Mouse (Mus musculus) hindbrain, embryonic 14.5 days (tissue): Measurements from ENCODE around the gene Plekhb2. TPM values are rescaled to one million over a fixed set of nuclear protein-coding genes. Genes with fewer than 3 reads are reported as not detected.

Experiments used
- ATAC-seq: fragments of 200-750 bp; cut with Nextera tagmentation; 2 replicates; pipeline ENCODE4 v1.8.0; 2017; ENCODE audit warnings: moderate number of reproducible peaks, mild to moderate bottlenecking, moderate TSS enrichment, moderate library complexity; ENCODE audit not compliant: low FRiP score
- DNase-seq: peaks from one replicate; pipeline ENCODE4 v3.0.0-alpha.2; 2015; ENCODE audit warnings: low spot score
- H3K27ac ChIP-seq: fragments of 300-500 bp; sonication (generic); 2 replicates; pipeline ENCODE4 v1.5.1; 2014; ENCODE audit warnings: mild to moderate bottlenecking, moderate library complexity
- H3K27me3 ChIP-seq: fragments of 300-500 bp; sonication (generic); 2 replicates; pipeline ENCODE4 v1.6.1; 2014; ENCODE audit warnings: mild to moderate bottlenecking, low read length, mixed read lengths; ENCODE audit not compliant: control insufficient read depth, insufficient read depth
- H3K36me3 ChIP-seq: fragments of 300-500 bp; sonication (generic); replicated peaks from 2 replicates; pipeline ENCODE4 v1.6.1; 2014; ENCODE audit not compliant: control insufficient read depth, insufficient read depth
- H3K4me1 ChIP-seq: fragments of 300-500 bp; sonication (generic); replicated peaks from 2 replicates; pipeline ENCODE4 v1.6.1; 2014; ENCODE audit warnings: antibody characterized with exemption, low read length, mixed read lengths; ENCODE audit not compliant: control insufficient read depth, insufficient read depth
- H3K4me2 ChIP-seq: fragments of 300-500 bp; sonication (generic); replicated peaks from 2 replicates; pipeline ENCODE4 v1.6.1; 2014; ENCODE audit warnings: mild to moderate bottlenecking, moderate library complexity
- H3K4me3 ChIP-seq: fragments of 300-500 bp; sonication (generic); replicated peaks from 2 replicates; pipeline ENCODE4 v1.5.1; 2014; ENCODE audit warnings: mild to moderate bottlenecking, low read length
- H3K9ac ChIP-seq: fragments of 300-500 bp; sonication (generic); 2 replicates; pipeline ENCODE4 v1.6.1; 2014
- H3K9me3 ChIP-seq: fragments of 300-500 bp; sonication (generic); 2 replicates; pipeline ENCODE4 v1.6.1; 2016; ENCODE audit warnings: low read length; ENCODE audit not compliant: control insufficient read depth
- WGBS: fragments of 180-500 bp; shearing (Covaris S2); extraction: QIAGEN DNeasy Blood & Tissue Kit; methylation state at CpG from one replicate; pipeline ENCODE4 v1.1.7; 2014; 5-methylcytosine and 5-hydroxymethylcytosine counted together
- polyA plus RNA-seq: library from polyadenylated mRNA; unstranded; fragments of >200 nt; fragmentation: Nextera tagmentation; extraction: Ambion mirVana; gene quantifications from 2 replicates; pipeline ENCODE4 v1.2.1, GENCODE M21; 2014

Gene Plekhb2
- polyA plus RNA-seq, 1 experiment from 2014 or later, result 75.0 TPM

DNA sequence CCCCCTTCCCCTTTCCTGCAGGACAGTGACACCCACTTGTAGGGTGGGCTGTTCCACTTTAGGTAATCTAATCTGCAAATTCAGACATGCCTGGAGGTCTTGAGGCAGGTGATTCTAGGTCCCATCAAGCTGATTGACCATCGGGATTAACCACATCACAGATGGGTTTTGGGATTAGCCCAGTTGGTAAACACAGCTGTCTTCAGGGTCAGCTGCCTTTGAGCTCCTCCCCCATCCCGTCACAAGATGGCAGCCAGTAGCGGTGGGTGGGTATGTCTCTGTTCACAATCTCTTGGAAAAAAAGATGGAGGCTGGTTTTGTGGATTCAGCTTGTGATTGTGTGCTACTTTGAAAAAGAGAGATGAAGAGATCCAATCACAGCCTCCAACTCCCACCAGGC lies 10.0 kb downstream of the Plekhb2 start:
- Histone ChIP-seq H3K4me1 (no peaks in the 10 kb centered on the region), H3K4me2 (no peak overlapping the region), H3K4me3 (no peak overlapping the region), H3K27me3 (no peaks in the 10 kb centered on the region), H3K9me3 (no peaks in the 10 kb centered on the region), H3K27ac (no peak overlapping the region), H3K36me3 (peaks cover 35% of the 10 kb centered on the region), H3K9ac (no peak overlapping the region)
- ATAC-seq, result no peak
- DNase-seq, result no peak
- 95% methylated on average over 3 of the region's 3 CpGs for WGBS

DNA sequence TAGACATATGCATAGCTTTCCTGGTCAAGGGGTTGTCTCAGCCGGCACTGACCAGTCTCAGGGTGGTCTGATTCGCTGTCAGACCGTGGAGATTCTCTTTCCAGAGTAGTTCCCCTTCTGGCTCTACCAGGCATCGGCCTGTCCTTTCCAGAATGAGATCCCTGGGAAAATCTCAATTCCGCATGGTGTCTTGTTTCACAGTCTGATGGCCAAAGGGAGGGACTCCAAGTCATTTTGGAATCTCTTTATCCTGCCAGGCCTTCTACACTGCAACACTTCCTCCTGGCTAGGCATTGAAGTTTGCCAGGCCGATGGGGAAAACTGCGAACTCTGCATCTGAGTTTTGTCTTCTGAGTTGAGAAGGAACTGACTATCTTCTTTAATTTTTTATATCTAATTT lies 10.4 kb downstream of the Plekhb2 start:
- no peaks in the 10 kb centered on the region for H3K4me1 ChIP-seq
- H3K9ac ChIP-seq, result no peak overlapping the region
- WGBS, result 95% methylated on average over 7 of the region's 7 CpGs
- H3K4me3 ChIP-seq, result no peak overlapping the region
- no peak overlapping the region for H3K4me2 ChIP-seq
- DNase-seq, result no peak
- no peak overlapping the region for H3K27ac ChIP-seq
- H3K9me3 ChIP-seq, result no peaks in the 10 kb centered on the region
- peaks cover 39% of the 10 kb centered on the region for H3K36me3 ChIP-seq
- no peaks in the 10 kb centered on the region for H3K27me3 ChIP-seq
- ATAC-seq, result no peak

DNA sequence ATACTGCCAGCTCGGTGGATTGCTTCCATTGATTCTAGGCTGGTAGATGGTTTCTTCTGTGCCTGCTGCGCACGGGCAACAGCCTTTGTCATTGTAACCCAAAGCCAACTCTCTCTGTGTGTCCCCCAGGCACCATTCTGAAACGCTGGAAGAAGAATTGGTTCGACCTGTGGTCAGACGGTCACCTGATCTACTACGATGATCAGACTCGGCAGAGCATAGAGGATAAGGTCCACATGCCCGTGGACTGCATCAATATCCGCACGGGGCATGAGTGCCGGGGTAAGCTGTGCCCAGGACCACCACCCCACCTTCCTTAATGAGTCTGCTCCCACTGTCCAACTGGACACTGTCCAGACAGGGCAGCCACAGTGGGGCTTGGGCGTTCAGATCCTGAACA lies 13.1 kb downstream of the Plekhb2 start:
- H3K27me3 ChIP-seq, result no peaks in the 10 kb centered on the region
- no peak overlapping the region for H3K4me2 ChIP-seq
- no peaks in the 10 kb centered on the region for H3K4me1 ChIP-seq
- H3K27ac ChIP-seq, result no peak overlapping the region
- peaks cover 55% of the 10 kb centered on the region for H3K36me3 ChIP-seq
- no peaks in the 10 kb centered on the region for H3K9me3 ChIP-seq
- DNase-seq (no peak), ATAC-seq (no peak)
- 95% methylated on average over 13 of the region's 13 CpGs for WGBS
- no peak overlapping the region for H3K4me3 ChIP-seq
- no peak overlapping the region for H3K9ac ChIP-seq

DNA sequence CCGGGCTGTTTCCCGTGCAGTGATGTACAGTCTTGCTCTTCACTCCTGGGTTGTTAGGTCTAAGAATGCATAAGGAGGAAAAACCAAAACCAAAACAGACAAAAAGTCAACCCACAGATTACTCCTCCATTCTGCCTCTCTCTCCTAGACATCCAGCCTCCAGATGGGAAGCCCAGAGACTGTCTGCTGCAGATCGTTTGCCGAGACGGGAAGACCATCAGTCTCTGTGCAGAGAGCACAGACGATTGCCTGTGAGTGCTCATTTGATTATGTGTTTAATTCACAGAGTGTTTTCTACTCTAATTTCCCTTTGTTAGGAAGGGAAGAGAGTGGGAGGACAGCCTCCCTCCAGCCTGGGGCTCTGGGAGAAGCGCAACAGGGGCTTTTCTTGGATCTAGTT lies 13.5 kb downstream of the Plekhb2 start:
- WGBS, result 89% methylated on average over 7 of the region's 7 CpGs
- ATAC-seq, result no peak
- no peak overlapping the region for H3K9ac ChIP-seq

DNA sequence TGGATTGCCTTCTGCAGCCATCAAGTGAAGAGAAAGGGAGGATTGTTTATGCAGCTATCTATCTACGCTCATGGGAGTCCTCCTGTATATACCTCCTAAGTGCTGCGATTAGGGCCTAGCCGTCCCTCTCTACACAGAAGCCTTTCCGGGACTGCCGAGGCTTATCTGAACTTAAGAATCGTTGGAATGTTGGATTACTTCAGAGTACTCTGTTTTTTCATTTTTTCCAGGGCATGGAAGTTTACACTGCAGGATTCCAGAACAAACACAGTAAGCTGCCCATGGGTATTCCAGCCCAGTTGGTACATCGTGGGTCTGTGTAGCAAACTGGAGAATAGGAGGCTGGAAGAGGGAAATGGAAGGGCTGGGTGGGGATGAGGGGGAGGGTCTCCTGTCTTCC lies 14.5 kb downstream of the Plekhb2 start:
- H3K36me3 ChIP-seq, result peaks cover 68% of the 10 kb centered on the region
- no peaks in the 10 kb centered on the region for H3K9me3 ChIP-seq
- H3K27ac ChIP-seq, result no peak overlapping the region
- H3K4me3 ChIP-seq, result no peak overlapping the region
- no peak overlapping the region for H3K9ac ChIP-seq
- no peak for DNase-seq
- no peak overlapping the region for H3K4me2 ChIP-seq
- no peaks in the 10 kb centered on the region for H3K4me1 ChIP-seq
- no peaks in the 10 kb centered on the region for H3K27me3 ChIP-seq
- no peak for ATAC-seq
- 87% methylated on average over 7 of the region's 7 CpGs for WGBS

More for the DNA sequence above, 13.5 kb downstream of the Plekhb2 start:
- Histone ChIP-seq H3K4me1 (no peaks in the 10 kb centered on the region), H3K27ac (no peak overlapping the region), H3K36me3 (peaks cover 59% of the 10 kb centered on the region), H3K4me3 (no peak overlapping the region), H3K27me3 (no peaks in the 10 kb centered on the region), H3K9me3 (no peaks in the 10 kb centered on the region), H3K4me2 (no peak overlapping the region)
- no peak for DNase-seq

DNA sequence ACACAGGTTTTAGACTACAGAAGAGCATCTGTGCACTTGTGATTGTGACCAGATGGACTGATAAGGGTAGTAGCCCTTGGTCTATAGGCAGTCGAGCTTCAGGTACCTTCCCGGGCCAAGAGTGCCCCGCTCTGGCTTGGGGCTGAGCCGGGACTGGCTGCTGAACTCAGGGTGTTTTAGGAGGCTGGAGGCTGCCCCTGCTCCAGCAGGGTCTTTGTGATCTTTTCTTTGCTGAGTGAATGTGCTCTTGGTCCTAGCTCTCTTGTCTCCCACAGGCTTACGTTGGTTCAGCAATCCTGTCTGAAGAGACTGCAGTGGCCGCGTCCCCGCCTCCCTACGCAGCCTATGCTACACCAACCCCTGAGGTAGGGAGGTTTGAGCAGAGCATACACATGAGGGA lies 16.1 kb downstream of the Plekhb2 start:
- ATAC-seq (no peak), DNase-seq (no peak)
- Histone ChIP-seq H3K27me3 (no peaks in the 10 kb centered on the region), H3K4me2 (no peak overlapping the region), H3K4me3 (no peak overlapping the region), H3K4me1 (no peaks in the 10 kb centered on the region), H3K9me3 (no peaks in the 10 kb centered on the region), H3K27ac (no peak overlapping the region), H3K9ac (no peak overlapping the region), H3K36me3 (peaks cover 83% of the 10 kb centered on the region)
- 85% methylated on average over 9 of the region's 9 CpGs for WGBS

DNA sequence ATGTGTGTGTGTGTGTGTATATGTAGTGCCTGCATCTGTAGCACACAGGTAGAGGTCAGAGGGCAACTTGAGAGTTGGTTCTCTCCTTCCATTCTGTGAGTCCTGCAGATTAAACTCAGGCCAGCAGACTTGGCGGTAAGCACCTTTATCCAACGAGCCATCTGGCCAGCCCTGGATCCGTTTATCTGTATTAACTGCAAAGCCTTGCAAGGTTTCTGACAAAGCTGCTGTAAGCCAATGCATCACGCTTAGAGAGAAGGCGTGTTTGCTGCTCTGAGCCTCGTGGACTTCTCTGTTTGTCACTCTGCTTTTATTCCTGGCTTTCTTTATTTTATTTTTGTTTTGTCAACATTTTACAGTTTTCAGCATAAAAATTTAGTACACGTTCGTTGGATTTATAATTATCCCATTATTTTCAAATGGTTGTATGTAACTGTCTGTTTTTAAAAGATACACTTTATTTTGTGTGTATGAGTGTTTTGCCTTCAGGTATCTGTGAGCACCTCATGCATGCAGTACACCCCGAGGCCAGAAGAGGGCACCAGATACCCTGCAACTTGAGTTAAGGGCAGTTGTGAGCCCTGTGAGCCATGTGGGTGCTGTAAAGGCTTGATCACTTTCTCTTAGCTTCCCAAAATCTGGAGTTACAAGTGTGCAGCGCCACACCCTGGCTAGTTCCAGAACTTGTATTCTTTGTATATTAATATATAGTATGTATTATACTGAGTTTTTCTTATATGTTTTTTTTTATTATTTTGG lies 17.2 kb downstream of the Plekhb2 start:
- 0 out of 2 replicates have a peak, but pooled peaks have one; percentile 53 for ATAC-seq
- no peaks in the 10 kb centered on the region for H3K27me3 ChIP-seq
- WGBS, result 62% methylated on average over 10 of the region's 10 CpGs
- DNase-seq, result peak; percentile 85
- peaks cover 87% of the 10 kb centered on the region for H3K36me3 ChIP-seq
- H3K4me2 ChIP-seq, result no peak overlapping the region
- no peak overlapping the region for H3K4me3 ChIP-seq
- no peak overlapping the region for H3K9ac ChIP-seq
- no peak overlapping the region for H3K27ac ChIP-seq
- H3K4me1 ChIP-seq, result no peaks in the 10 kb centered on the region
- H3K9me3 ChIP-seq, result no peaks in the 10 kb centered on the region

DNA sequence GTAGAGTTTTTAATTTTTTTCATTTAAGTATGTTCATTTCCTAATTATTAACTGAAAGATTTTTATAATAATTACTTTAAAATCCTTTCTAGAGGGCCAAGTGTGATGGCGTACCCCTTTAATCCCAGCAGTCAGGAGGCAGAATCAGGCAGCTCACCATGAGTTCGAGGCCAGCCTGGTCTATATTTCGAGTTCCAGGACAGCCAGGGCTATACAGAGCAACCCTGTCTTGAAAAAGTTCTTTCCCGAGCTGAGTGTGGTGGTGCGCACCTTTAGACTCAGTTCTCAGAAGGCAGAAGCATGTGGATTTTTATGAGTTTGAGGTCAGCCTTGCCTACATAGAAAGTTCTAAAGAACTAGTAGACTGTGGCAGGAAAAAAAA lies 17.8 kb downstream of the Plekhb2 start:
- DNase-seq (no peak), ATAC-seq (no peak)
- peaks cover 87% of the 10 kb centered on the region for H3K36me3 ChIP-seq

DNA sequence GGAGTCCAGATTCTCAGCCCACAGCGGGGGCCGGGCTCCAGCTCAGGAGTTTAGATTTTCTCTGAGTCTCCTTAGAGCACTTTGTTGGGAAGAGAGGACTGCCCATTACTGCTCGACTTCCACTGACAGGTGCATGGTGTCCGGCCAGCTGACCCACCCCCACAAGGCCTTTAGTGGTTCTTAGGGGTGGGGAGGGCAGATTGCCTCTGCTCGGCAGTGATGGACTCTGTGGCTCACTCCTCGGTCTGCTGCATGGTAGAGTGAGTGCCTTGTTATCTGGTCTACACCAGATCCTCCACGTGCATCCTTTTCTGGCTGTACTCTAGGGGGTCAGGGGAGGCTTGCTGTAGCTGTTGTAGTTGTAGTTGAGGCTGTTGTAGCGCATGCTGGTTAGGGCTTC lies 18.6 kb downstream of the Plekhb2 start:
- DNase-seq, result no peak
- peaks cover 87% of the 10 kb centered on the region for H3K36me3 ChIP-seq
- H3K27ac ChIP-seq, result no peak overlapping the region
- no peak overlapping the region for H3K4me2 ChIP-seq
- no peaks in the 10 kb centered on the region for H3K4me1 ChIP-seq
- no peak for ATAC-seq
- H3K9me3 ChIP-seq, result no peaks in the 10 kb centered on the region
- H3K9ac ChIP-seq, result no peak overlapping the region
- WGBS, result 91% methylated on average over 8 of the region's 8 CpGs
- no peak overlapping the region for H3K4me3 ChIP-seq
- H3K27me3 ChIP-seq, result no peaks in the 10 kb centered on the region

More for the DNA sequence above, 17.8 kb downstream of the Plekhb2 start:
- H3K4me2 ChIP-seq, result no peak overlapping the region
- WGBS, result 97% methylated on average over 5 of the region's 5 CpGs
- H3K27ac ChIP-seq, result no peak overlapping the region
- no peak overlapping the region for H3K4me3 ChIP-seq
- no peak overlapping the region for H3K9ac ChIP-seq
- no peaks in the 10 kb centered on the region for H3K9me3 ChIP-seq
- no peaks in the 10 kb centered on the region for H3K4me1 ChIP-seq
- H3K27me3 ChIP-seq, result no peaks in the 10 kb centered on the region

DNA sequence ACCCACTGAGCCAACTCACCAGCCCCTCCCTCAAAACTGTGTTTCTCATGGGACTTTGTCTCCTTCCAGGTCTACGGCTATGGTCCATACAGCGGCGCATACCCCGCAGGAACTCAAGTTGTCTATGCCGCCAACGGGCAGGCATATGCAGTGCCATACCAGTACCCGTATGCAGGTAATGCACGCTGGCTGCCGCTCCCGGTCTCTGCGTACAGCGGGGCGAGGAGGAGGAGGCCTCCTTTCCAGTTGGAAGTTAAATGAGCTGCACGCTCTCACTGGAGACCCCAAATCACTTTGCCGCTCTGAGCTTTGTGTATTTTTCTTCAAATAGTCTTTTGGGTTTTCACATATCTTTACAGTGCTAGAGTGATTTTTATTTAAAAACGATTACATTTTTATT lies 19.5 kb downstream of the Plekhb2 start:
- ATAC-seq (no peak), DNase-seq (no peak)
- Histone ChIP-seq H3K27ac (no peak overlapping the region), H3K9me3 (no peaks in the 10 kb centered on the region), H3K9ac (no peak overlapping the region), H3K4me1 (no peaks in the 10 kb centered on the region), H3K4me3 (no peak overlapping the region), H3K27me3 (no peaks in the 10 kb centered on the region), H3K4me2 (no peak overlapping the region), H3K36me3 (peaks cover 84% of the 10 kb centered on the region)
- WGBS, result 97% methylated on average over 16 of the region's 16 CpGs
